Mouse (Mus musculus) T-helper 1 cell (primary cell): ENCODE results near the gene Aldh1a2.

Experiments used
- in situ Hi-C: fragments of 300-600 bp; cut with MboI, MseI; formaldehyde crosslinking; loops from one replicate; pipeline ENCODE4 v1.15.1; 2025; ENCODE audit warnings: high pct_unique_total_duplicates

The Aldh1a2 gene

GRCm38 (mm10) chr9:71216036-71216995 is 727 bp downstream of the Aldh1a2 start:
- in situ Hi-C loops: no loop called here

- in situ Hi-C loops: no loop called here
These were observed 1.6 kb downstream of the Aldh1a2 start for GRCm38 (mm10) chr9:71216996-71217792.

GRCm38 (mm10) chr9:71217793-71218095 is 2.2 kb downstream of the Aldh1a2 start:
- in situ Hi-C loops: no loop called here

- in situ Hi-C loops: no loop called here
These were observed 3.6 kb downstream of the Aldh1a2 start for GRCm38 (mm10) chr9:71219161-71219560.

- in situ Hi-C loops: no loop called here
These were observed 4.8 kb downstream of the Aldh1a2 start for GRCm38 (mm10) chr9:71220401-71220800.

GRCm38 (mm10) chr9:71227226-71227970 is 11.8 kb downstream of the Aldh1a2 start:
- in situ Hi-C loops: no loop called here

- in situ Hi-C loops: no loop called here
These were observed 14.4 kb downstream of the Aldh1a2 start for GRCm38 (mm10) chr9:71230011-71230410.

GRCm38 (mm10) chr9:71236540-71236939 is 21.0 kb downstream of the Aldh1a2 start:
- in situ Hi-C loops: no loop called here

GRCm38 (mm10) chr9:71239926-71240325 is 24.3 kb downstream of the Aldh1a2 start:
- in situ Hi-C loops: no loop called here

- in situ Hi-C loops: no loop called here
These were observed 26.2 kb downstream of the Aldh1a2 start for GRCm38 (mm10) chr9:71241515-71242411.

- in situ Hi-C loops: no loop called here
These were observed 26.8 kb downstream of the Aldh1a2 start for GRCm38 (mm10) chr9:71242412-71242781.

GRCm38 (mm10) chr9:71254380-71254779 is 38.8 kb downstream of the Aldh1a2 start:
- in situ Hi-C loops: no loop called here

GRCm38 (mm10) chr9:71262711-71263110 is 47.1 kb downstream of the Aldh1a2 start:
- in situ Hi-C loops: no loop called here

- in situ Hi-C loops: no loop called here
These were observed 54.1 kb downstream of the Aldh1a2 start for GRCm38 (mm10) chr9:71269711-71270110.

GRCm38 (mm10) chr9:71270205-71270604 is 54.6 kb downstream of the Aldh1a2 start:
- in situ Hi-C loops: no loop called here

- in situ Hi-C loops: no loop called here
These were observed 60.6 kb downstream of the Aldh1a2 start for GRCm38 (mm10) chr9:71276149-71276721.

GRCm38 (mm10) chr9:71278741-71279140 is 63.2 kb downstream of the Aldh1a2 start:
- in situ Hi-C loops: no loop called here

- in situ Hi-C loops: no loop called here
These were observed 67.6 kb downstream of the Aldh1a2 start for GRCm38 (mm10) chr9:71283156-71283555.

- in situ Hi-C loops: no loop called here
These were observed 69.6 kb downstream of the Aldh1a2 start for GRCm38 (mm10) chr9:71285231-71285630.

- in situ Hi-C loops: no loop called here
These were observed 70.8 kb downstream of the Aldh1a2 start for GRCm38 (mm10) chr9:71286420-71286819.

- in situ Hi-C loops: no loop called here
These were observed 73.1 kb downstream of the Aldh1a2 start for GRCm38 (mm10) chr9:71288738-71289137.
